Mouse (Mus musculus) hindbrain, postnatal 0 days (tissue): ENCODE results near the gene Immp1l. TPM values are rescaled to one million over a fixed set of nuclear protein-coding genes. Genes with fewer than 3 reads are reported as not detected.
A peak's percentile ranks its signal among the peaks of the same experiment; 100 is the strongest.

Source experiments
- ATAC-seq: fragments of 200-750 bp; cut with Nextera tagmentation; 2 replicates; pipeline ENCODE4 v1.8.0; 2017; ENCODE audit warnings: mild to moderate bottlenecking, moderate TSS enrichment, moderate library complexity
- DNase-seq: peaks from one replicate; pipeline ENCODE4 v3.0.0-alpha.2; 2015; ENCODE audit warnings: low spot score
- H3K27ac ChIP-seq: fragments of 300-500 bp; sonication (generic); 2 replicates; pipeline ENCODE4 v1.5.1; 2014; ENCODE audit warnings: mild to moderate bottlenecking
- H3K27me3 ChIP-seq: fragments of 300-500 bp; sonication (generic); 2 replicates; pipeline ENCODE4 v1.6.1; 2014; ENCODE audit warnings: low read length, mixed read lengths; ENCODE audit not compliant: insufficient read depth
- H3K36me3 ChIP-seq: fragments of 300-500 bp; sonication (generic); 2 replicates; pipeline ENCODE4 v1.6.1; 2014; ENCODE audit warnings: low read length, mixed read lengths; ENCODE audit not compliant: insufficient read depth
- H3K4me1 ChIP-seq: fragments of 300-500 bp; sonication (generic); 2 replicates; pipeline ENCODE4 v1.6.1; 2014; ENCODE audit warnings: antibody characterized with exemption, low read length, mixed read lengths; ENCODE audit not compliant: insufficient read depth
- H3K4me2 ChIP-seq: fragments of 300-500 bp; sonication (generic); 2 replicates; pipeline ENCODE4 v1.6.1; 2014; ENCODE audit warnings: low read depth, mild to moderate bottlenecking, low read length, moderate library complexity, mixed read lengths
- H3K4me3 ChIP-seq: fragments of 300-500 bp; sonication (generic); 2 replicates; pipeline ENCODE4 v1.5.1; 2014; ENCODE audit warnings: low read length
- H3K9ac ChIP-seq: fragments of 300-500 bp; sonication (generic); replicated peaks from 2 replicates; pipeline ENCODE4 v1.6.1; 2014; ENCODE audit warnings: mild to moderate bottlenecking, low read length, moderate library complexity, mixed read lengths
- H3K9me3 ChIP-seq: fragments of 300-500 bp; sonication (generic); 2 replicates; pipeline ENCODE4 v1.6.1; 2016; ENCODE audit warnings: low read length, mixed read lengths
- CTCF ChIP-seq: IDR thresholded peaks from 2 replicates; pipeline ENCODE4 v1.5.1; 2016; ENCODE audit warnings: antibody characterized with exemption, control low read depth, low read depth
- WGBS: fragments of 180-500 bp; shearing (Covaris S2); extraction: QIAGEN DNeasy Blood & Tissue Kit; methylation state at CpG from one replicate; pipeline ENCODE4 v1.1.7; 2014; 5-methylcytosine and 5-hydroxymethylcytosine counted together
- polyA plus RNA-seq: library from polyadenylated mRNA; unstranded; fragments of >200 nt; fragmentation: Nextera tagmentation; extraction: Ambion mirVana; gene quantifications from 2 replicates; pipeline ENCODE4 v1.2.1, GENCODE M21; 2015
- total RNA-seq: library from RNA; depleted of rRNA; stranded (reverse); fragments of >200 nt; gene quantifications from 2 replicates; pipeline ENCODE4 v1.2.3, GENCODE M21; 2014

Gene Immp1l
- total and polyA plus RNA-seq, 2 experiments from 2014 or later = 29.7 to 112 TPM

DNA sequence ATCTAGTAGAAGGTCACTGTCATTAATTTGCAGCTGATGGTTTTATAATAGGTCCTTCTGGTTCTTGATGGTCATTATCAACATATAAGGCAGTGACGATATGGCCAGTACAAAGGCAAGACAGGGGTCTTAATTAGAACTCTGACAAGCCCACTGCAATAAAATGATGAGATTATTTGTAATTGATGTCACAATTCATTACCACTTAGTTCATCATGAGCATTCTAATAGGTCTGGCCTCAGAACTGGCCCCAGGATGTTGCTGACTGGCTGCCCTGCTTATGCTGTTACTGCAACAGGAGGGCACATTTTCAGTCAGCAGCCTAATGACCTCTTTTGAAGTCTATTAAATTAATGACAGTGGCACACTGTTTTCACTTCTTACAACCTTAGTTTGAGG, 59.0 kb downstream of the Immp1l start:
- 0 out of 2 replicates have a peak, but pooled peaks cover 5% of the 10 kb centered on the region for H3K36me3 ChIP-seq
- H3K9me3 ChIP-seq = no peaks in the 10 kb centered on the region
- no peak for TF ChIP-seq CTCF
- no peaks in the 10 kb centered on the region for H3K27me3 ChIP-seq
- ATAC-seq (no peak), DNase-seq (no peak)
- no peaks in the 10 kb centered on the region for H3K4me1 ChIP-seq
- no peak overlapping the region for H3K4me2 ChIP-seq
- no peak overlapping the region for H3K27ac ChIP-seq
- H3K9ac ChIP-seq = no peak overlapping the region
- H3K4me3 ChIP-seq = no peak overlapping the region
- 63% methylated on average over 1 of the region's 1 CpGs for WGBS

DNA sequence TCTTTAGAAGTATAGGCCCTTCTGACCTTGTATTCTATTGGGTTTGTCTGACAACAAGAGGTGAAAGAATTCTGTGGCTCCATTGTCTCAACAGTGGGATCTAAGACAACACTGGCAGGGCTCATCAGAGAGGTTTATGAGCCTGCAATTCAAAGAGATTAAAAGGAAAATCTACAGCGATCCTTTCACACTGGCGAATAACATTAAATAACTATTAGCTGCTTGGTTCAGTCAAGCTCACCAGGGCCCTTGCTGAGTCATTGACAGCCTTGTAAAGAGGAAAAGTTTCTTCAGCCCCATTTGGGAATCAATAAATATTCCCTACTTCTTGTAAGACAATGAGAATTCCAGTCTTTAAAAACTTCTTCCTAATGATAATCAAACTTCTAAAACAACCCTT, 69.5 kb downstream of the Immp1l start:
- no peak overlapping the region for H3K4me3 ChIP-seq
- H3K9me3 ChIP-seq = no peaks in the 10 kb centered on the region
- ATAC-seq (no peak), DNase-seq (no peak)
- 10% methylated on average over 2 of the region's 2 CpGs for WGBS
- no peak for TF ChIP-seq CTCF
- no peak overlapping the region for H3K9ac ChIP-seq
- H3K36me3 ChIP-seq = peaks cover 3% of the 10 kb centered on the region; the same call in 1 of the 2 replicates
- H3K27me3 ChIP-seq = no peaks in the 10 kb centered on the region
- H3K4me1 ChIP-seq = no peaks in the 10 kb centered on the region
- no peak overlapping the region for H3K27ac ChIP-seq
- no peak overlapping the region for H3K4me2 ChIP-seq

DNA sequence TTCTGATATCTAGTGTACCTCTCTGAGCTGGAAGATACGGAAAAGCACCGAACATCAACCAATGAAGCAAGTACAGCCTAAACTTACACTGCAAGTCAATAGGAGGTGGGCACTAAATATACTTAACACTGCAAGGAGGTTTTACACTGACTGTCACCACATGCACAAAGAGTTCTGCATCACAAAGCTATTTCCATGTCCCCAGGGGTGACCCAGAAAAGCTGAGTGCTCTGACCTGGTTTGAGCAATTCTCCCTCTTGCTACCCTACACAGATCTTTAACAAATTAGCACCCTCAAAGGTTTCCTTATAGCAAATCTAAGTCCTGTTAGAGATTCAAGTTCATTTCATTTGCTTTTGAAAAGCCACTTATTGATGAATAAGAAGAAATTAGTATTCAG, 73.6 kb downstream of the Immp1l start:
- no peak overlapping the region for H3K27ac ChIP-seq
- DNase-seq (no peak), ATAC-seq (no peak)
- H3K27me3 ChIP-seq = no peaks in the 10 kb centered on the region
- H3K4me2 ChIP-seq = no peak overlapping the region
- no peaks in the 10 kb centered on the region for H3K9me3 ChIP-seq
- H3K9ac ChIP-seq = no peak overlapping the region
- H3K36me3 ChIP-seq = no peaks in the 10 kb centered on the region
- no peak overlapping the region for H3K4me3 ChIP-seq
- H3K4me1 ChIP-seq = no peaks in the 10 kb centered on the region
- no peak for TF ChIP-seq CTCF
- 94% methylated on average over 2 of the region's 2 CpGs for WGBS

GRCm38 (mm10) chr2:105985206-105985605, 80.8 kb downstream of the Immp1l start:
- Histone ChIP-seq H3K4me1 (no peaks in the 10 kb centered on the region), H3K9ac (no peak overlapping the region), H3K27me3 (no peaks in the 10 kb centered on the region), H3K36me3 (no peaks in the 10 kb centered on the region), H3K9me3 (no peaks in the 10 kb centered on the region), H3K27ac (no peak overlapping the region), H3K4me2 (no peak overlapping the region), H3K4me3 (no peak overlapping the region)
- ATAC-seq = no peak
- DNase-seq = no peak
- 76% methylated on average over 7 of the region's 7 CpGs for WGBS
- TF ChIP-seq CTCF = no peak

GRCm38 (mm10) chr2:105987131-105987530, 82.7 kb downstream of the Immp1l start:
- WGBS = 41% methylated on average over 1 of the region's 1 CpGs
- H3K9ac ChIP-seq = no peak overlapping the region
- no peaks in the 10 kb centered on the region for H3K4me1 ChIP-seq
- no peak overlapping the region for H3K27ac ChIP-seq
- H3K27me3 ChIP-seq = no peaks in the 10 kb centered on the region
- DNase-seq = no peak
- H3K9me3 ChIP-seq = no peaks in the 10 kb centered on the region
- no peak for ATAC-seq
- no peak overlapping the region for H3K4me3 ChIP-seq
- H3K4me2 ChIP-seq = no peak overlapping the region
- no peak for TF ChIP-seq CTCF
- no peaks in the 10 kb centered on the region for H3K36me3 ChIP-seq

DNA sequence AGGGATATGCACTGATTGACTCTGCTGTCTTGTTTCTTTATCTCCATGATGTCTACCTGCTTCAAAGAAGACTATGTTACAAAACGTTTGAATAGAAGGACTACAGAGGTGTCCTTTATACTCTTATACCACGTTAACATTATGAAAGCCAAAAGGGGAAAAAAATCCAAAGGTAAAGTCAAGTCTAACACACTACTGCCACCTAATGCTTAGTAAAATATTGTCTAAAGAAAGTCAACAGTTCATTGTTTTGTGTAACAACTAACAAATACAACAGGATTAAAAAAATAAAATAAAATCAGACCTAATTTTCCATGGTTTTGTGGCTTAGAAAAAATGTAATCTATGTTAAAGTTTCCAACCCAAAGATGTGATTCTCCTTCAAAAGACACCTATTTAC, 83.6 kb downstream of the Immp1l start:
- TF ChIP-seq CTCF = peak; percentile 40
- Histone ChIP-seq H3K4me3 (no peak overlapping the region), H3K4me1 (no peaks in the 10 kb centered on the region), H3K27ac (no peak overlapping the region), H3K27me3 (no peaks in the 10 kb centered on the region), H3K36me3 (no peaks in the 10 kb centered on the region), H3K4me2 (no peak overlapping the region), H3K9ac (no peak overlapping the region), H3K9me3 (no peaks in the 10 kb centered on the region)
- no peak for ATAC-seq
- 17% methylated on average over 2 of the region's 2 CpGs for WGBS
- peak; percentile 37 for DNase-seq

GRCm38 (mm10) chr2:106002835-106003739, 98.6 kb downstream of the Immp1l start, which contains the start of gene Dnajc24:
Gene Dnajc24 (minus strand): TSS chr2:106003549.
- no peaks in the 10 kb centered on the region for H3K9me3 ChIP-seq
- H3K9ac ChIP-seq = peak within 1 kb of the TSS; percentile 84
- TF ChIP-seq CTCF = peak; percentile 42
- 2% methylated on average over 44 of the region's 44 CpGs for whole genome bisulfite sequencing
- no peaks in the 10 kb centered on the region for H3K36me3 ChIP-seq
- H3K4me1 ChIP-seq = 0 out of 2 replicates have a peak, but pooled peaks cover 3% of the 10 kb centered on the region
- DNase-seq = peak; percentile 97
- peak within 1 kb of the TSS; percentile 63 for H3K4me2 ChIP-seq
- ATAC-seq = peak; percentile 98
- no peaks in the 10 kb centered on the region for H3K27me3 ChIP-seq
- H3K4me3 ChIP-seq = peak within 1 kb of the TSS; percentile 84
- H3K27ac ChIP-seq = peak within 1 kb of the TSS; percentile 80
